Mouse (Mus musculus) left cerebral cortex, adult 8-10 months (tissue): ENCODE data around the gene Sec63. TPM values are rescaled to one million over a fixed set of nuclear protein-coding genes. Genes with fewer than 3 reads are reported as not detected.
A peak's percentile ranks its signal among the peaks of the same experiment; 100 is the strongest.

Experiments used
- DNase-seq, 2 experiments: peaks; one replicate each; pipeline ENCODE4 v3.0.0; 2022; ENCODE audit warnings: low spot score in 2 of 2
- total RNA-seq, 4 experiments: library from RNA; stranded (reverse); gene quantifications; 2 replicates each; pipeline ENCODE4 v1.2.4; 2022

The Sec63 gene
- total RNA-seq, 4 experiments from 2014 or later, result 46.1 to 51.5 (median 50.2) TPM

DNA sequence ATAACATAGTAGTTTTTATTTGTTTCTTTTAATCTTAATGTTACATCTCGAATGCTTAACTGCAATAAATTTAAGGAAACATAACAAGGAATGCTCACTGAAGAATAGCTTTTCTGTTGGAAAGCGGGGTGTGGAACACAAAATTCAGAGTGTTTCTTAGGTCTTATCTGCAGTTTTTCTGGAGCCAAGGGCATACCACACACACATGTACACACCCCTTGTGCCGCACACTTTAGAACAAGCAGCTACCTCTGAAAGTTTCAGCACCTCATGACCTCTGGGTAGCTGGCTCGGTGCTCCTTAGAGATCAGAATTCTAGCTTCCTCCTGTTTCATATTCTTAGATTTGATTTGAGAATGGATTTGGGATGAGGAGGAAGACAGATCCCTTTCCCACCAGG lies 101.5 kb downstream of the Sec63 start:
- no peak for DNase-seq

DNA sequence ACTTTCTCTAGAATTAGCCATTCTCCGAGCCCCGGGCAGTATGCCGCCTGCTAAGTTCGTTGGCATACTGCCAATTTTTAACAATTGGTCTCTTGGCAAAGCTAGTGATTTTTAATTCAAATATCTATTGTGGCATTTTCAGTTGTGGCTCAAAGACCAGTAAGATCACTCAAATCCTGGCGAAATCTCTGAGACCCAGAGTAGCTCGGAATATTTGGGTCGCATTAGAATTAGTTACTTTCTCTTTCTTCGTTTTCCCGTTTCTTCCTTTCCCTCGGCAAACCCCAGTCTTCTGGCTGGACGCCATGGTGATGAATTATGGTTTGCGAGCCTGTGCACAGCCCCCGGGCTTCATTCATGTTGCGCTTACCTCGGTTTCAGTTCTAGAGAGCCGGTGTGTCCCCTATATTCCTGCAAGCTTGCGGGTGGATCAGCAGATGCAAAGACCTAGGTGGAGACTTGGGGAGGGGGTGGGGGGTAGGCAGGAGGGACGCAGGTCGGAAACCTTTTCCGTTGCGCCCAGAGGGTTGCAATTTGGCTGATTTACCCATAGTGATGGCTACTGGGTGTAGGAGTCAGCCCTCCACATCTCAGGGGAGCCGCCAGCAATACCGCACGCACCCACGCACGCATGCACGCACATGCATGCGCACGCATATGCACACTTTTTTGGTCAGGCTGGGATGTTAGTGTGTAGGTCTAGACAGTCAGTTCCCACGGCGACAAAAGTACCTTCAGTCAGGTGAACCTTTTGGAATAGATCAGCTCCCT lies 102.5 kb downstream of the Sec63 start:
- peak; percentile 30 to 73 for DNase-seq

- DNase-seq, result no peak
Observed at GRCm38 (mm10) chr10:42864696-42865095, 103.4 kb downstream of the Sec63 start.

GRCm38 (mm10) chr10:42868416-42868815 lies 107.1 kb downstream of the Sec63 start:
- DNase-seq, result no peak

GRCm38 (mm10) chr10:42869467-42869866 lies 108.2 kb downstream of the Sec63 start:
- no peak for DNase-seq

GRCm38 (mm10) chr10:42872269-42873010 lies 111.1 kb downstream of the Sec63 start:
- peak in 1 of 2 experiments; percentile 10 for DNase-seq

DNA sequence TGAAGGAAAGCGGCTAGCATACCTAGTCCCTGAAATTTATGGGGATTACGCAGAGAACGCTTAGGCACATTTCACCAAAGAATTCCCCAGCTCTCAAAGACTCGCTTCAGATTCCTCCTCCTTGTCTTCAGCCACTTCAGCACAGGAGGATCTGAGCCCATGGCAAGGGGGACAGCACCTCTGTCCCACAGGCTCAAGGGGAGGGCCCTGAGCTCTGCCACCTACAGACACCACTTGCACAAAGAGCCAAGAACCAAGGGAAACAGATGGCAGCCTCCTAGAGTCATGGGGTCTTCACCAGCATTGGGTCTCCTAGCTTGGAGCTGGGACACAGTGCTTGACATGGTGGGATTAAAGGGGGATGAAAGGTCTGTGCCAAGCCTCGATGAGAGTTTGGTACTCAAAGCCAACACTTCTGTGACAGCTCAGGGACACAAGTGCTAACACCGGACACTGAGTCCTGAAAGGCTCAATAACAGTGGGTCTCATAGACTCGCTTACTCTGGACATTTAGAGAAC lies 111.8 kb downstream of the Sec63 start:
- no peak for DNase-seq

- no peak for DNase-seq
Observed at GRCm38 (mm10) chr10:42876172-42876571, 114.9 kb downstream of the Sec63 start.

DNA sequence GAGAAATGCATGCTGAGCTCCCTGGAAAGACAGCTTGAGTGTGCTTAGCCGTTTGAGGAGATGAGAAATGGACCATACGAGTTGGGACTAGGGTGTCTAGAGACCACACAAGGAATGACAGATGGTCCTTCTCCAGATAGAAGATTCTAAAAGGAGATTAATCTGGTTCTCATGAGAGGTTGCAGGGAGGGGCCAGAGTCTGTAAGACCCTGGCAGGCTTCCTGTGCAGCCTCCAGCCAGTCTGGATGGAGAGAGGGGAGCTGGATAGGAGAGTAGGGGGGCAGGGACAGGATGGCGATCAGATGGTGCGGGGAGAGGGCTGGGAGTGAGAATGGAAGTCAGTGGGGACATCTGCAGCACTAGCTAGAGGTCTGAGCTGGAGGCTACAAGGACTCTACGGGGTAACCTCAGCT lies 118.0 kb downstream of the Sec63 start:
- no peak for DNase-seq

- DNase-seq, result no peak
Observed at GRCm38 (mm10) chr10:42879682-42880081, 118.4 kb downstream of the Sec63 start.

Other genes with a start within 250 kb of the Sec63 start
- 10 to 100 TPM; 10.3 to 15.6 (median 12.2) TPM for gene Nr2e1, start 177.9 kb upstream of the Sec63 start, total RNA-seq
- gene Ostm1, start 177.7 kb upstream of the Sec63 start, total RNA-seq, result 10 to 100 TPM; 45.8 to 51.5 (median 48.4) TPM
- 1 to 10 TPM; 2.7 to 6.2 (median 3.1) TPM for gene Scml4, start 98.9 kb downstream of the Sec63 start, total RNA-seq